Mouse (Mus musculus): ENCODE measurements around the gene Tns1.

GRCm38 (mm10) chr1:73916298-73916697 lies 208.0 kb downstream of the Tns1 start:
- TF ChIP-seq CTCF (IDR thresholded peaks at IDR 0.05; ENCODE audit: low read depth) (no peak), EP300 (optimal IDR thresholded peaks at IDR 0.05) (no peak)
